Mouse (Mus musculus): ENCODE measurements around the gene Ccnjl. TPM values are rescaled to one million over a fixed set of nuclear protein-coding genes. Genes with fewer than 3 reads are reported as not detected.

Ccnjl gene
- polyA plus RNA-seq, 1 experiment from 2014 or later, result 9.9 TPM

DNA sequence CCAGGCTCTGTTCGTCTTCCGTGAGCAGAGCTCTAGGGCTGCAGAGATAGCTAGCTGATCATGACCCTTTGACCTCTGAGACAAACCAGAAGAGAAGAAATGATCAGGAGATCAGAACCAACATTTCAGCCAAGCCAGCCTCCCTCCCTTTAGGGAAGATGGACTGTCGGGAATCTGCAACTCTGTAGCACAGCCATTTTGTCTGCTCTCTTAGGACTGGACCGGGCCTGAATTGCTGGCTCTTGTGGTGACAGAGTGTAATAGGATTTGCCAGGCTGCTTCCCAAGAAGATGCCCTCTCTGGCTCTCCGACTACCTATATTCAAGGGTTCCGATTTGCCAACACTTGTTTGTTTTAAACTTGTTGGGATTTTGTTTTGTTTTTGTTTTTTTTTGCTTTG, 24.1 kb downstream of the Ccnjl start:
- H3K4me1 ChIP-seq (ENCODE audit: control insufficient read depth, insufficient read depth, low read length), result peaks cover 30% of the 10 kb centered on the region
- H3K9me3 ChIP-seq (replicated peaks; ENCODE audit: control insufficient read depth, low read length), result no peaks in the 10 kb centered on the region
- no peaks in the 10 kb centered on the region for H3K27me3 ChIP-seq (ENCODE audit: control insufficient read depth, insufficient read depth, low read length)
- no peak overlapping the region for H3K4me2 ChIP-seq (ENCODE audit: low read depth, low read length)
- H3K27ac ChIP-seq (ENCODE audit: low read length), result no peak overlapping the region
- no peak overlapping the region for H3K9ac ChIP-seq (ENCODE audit: low read length)
- peaks cover 5% of the 10 kb centered on the region; the same call in 1 of the 2 replicates for H3K36me3 ChIP-seq (ENCODE audit: control insufficient read depth, insufficient read depth, low read length)
- ATAC-seq (ENCODE audit: insufficient read depth, low FRiP score), result no peak
- WGBS, result 84% methylated on average over 6 of the region's 6 CpGs
- H3K4me3 ChIP-seq (replicated peaks; ENCODE audit: low read length), result no peak overlapping the region

DNA sequence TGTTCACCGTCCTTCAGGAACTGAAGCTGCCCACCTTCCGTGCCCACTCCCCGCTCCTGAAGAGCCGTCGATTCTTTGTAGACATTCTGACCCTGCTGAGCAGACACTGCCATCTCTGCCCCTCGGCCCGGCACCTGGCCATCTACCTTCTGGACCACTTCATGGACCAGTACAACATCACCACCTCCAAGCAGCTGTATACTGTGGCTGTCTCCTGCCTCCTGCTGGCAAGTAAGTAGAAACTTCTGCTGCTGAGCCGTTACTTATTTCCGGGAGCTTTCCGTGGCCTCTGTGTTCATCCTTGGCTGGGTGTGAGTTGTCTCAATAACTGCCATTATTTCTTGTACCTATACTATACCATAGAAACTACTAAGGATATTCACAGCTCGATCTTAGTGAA, 28.0 kb downstream of the Ccnjl start:
- WGBS, result 85% methylated on average over 11 of the region's 11 CpGs
- Histone ChIP-seq H3K4me3 (replicated peaks; ENCODE audit: low read length) (no peak overlapping the region), H3K9me3 (replicated peaks; ENCODE audit: control insufficient read depth, low read length) (no peaks in the 10 kb centered on the region), H3K4me2 (ENCODE audit: low read depth, low read length) (no peak overlapping the region), H3K9ac (ENCODE audit: low read length) (no peak overlapping the region), H3K36me3 (ENCODE audit: control insufficient read depth, insufficient read depth, low read length) (peaks cover 13% of the 10 kb centered on the region; the same call in 1 of the 2 replicates), H3K27ac (ENCODE audit: low read length) (no peak overlapping the region), H3K4me1 (ENCODE audit: control insufficient read depth, insufficient read depth, low read length) (peaks cover 5% of the 10 kb centered on the region), H3K27me3 (ENCODE audit: control insufficient read depth, insufficient read depth, low read length) (no peaks in the 10 kb centered on the region)
- no peak for ATAC-seq (ENCODE audit: insufficient read depth, low FRiP score)

DNA sequence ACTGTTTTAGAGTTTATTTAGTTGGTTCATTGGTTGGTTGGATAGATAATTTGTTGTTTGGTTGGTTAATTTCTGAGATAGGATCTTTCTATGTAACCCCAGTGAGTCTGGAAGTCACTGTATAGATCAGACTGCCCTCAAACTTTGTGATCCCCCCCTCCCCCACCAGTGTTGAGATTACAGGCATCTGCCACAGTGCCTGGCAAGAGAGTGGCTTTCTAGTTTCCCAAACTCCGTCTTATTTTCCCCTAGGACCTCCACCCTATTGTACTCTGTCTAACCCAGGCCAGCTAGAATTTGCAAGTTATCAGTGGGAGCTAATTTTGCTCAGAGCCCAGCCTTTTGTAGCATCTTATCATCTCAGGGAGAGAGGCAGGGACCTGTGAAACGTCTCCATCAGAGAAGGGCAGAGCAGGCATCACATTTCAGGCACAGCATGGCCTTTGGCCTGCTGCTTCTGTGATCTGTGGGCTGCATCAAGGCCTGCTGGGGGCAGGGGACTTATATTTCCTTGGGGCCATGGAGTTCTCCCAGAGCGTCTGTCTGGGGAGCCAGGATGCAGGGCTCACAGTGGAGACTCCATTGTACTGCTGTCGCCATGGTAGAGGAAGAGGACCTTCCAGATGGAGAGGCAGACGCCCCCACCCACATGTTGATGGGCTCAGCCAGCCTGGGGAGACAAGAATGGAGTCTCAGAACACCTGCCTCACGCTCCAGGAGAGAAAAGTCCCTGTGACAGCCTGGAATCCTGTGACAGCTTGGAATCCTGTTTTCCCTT, 31.1 kb downstream of the Ccnjl start:
- Histone ChIP-seq H3K4me2 (ENCODE audit: low read depth, low read length) (no peak overlapping the region), H3K27ac (ENCODE audit: low read length) (no peak overlapping the region), H3K27me3 (ENCODE audit: control insufficient read depth, insufficient read depth, low read length) (no peaks in the 10 kb centered on the region), H3K36me3 (ENCODE audit: control insufficient read depth, insufficient read depth, low read length) (peaks cover 13% of the 10 kb centered on the region; the same call in 1 of the 2 replicates), H3K4me1 (ENCODE audit: control insufficient read depth, insufficient read depth, low read length) (peaks cover 5% of the 10 kb centered on the region; the same call in 1 of the 2 replicates), H3K9ac (ENCODE audit: low read length) (no peak overlapping the region), H3K4me3 (replicated peaks; ENCODE audit: low read length) (no peak overlapping the region), H3K9me3 (replicated peaks; ENCODE audit: control insufficient read depth, low read length) (no peaks in the 10 kb centered on the region)
- WGBS, result 39% methylated on average over 6 of the region's 6 CpGs
- ATAC-seq (ENCODE audit: insufficient read depth, low FRiP score), result no peak

DNA sequence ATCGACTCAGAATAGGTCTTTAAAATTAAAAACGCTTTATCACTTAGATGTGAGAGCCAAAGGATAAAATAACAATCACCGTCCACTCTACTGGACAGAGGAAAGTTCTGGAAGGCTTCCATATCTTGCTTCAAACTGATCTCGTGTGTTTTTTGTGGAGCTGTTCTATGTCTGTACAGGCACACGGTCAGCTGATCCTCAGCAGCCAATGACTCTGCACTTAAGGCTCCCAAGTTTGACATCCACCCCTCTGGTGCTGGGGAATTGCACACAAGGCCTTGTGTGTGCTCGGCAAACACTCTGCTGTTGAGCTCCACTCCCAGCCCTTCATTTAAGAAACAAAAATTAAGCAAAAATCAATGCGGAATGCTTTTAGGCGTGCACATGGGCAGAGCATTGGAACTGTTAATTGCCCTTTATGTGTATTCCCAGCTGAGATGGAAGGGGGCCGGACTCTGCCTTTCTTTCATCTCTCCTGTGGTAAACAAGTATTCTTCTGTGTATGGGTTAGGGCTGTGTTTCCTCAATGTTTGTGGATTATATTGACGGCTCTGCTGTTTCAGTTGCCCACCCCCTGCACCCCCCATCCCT, 35.2 kb downstream of the Ccnjl start:
- no peak overlapping the region for H3K9ac ChIP-seq (ENCODE audit: low read length)
- no peak overlapping the region for H3K4me2 ChIP-seq (ENCODE audit: low read depth, low read length)
- peaks cover 13% of the 10 kb centered on the region for H3K4me1 ChIP-seq (ENCODE audit: control insufficient read depth, insufficient read depth, low read length)
- no peak overlapping the region for H3K4me3 ChIP-seq (replicated peaks; ENCODE audit: low read length)
- no peaks in the 10 kb centered on the region for H3K27me3 ChIP-seq (ENCODE audit: control insufficient read depth, insufficient read depth, low read length)
- peaks cover under 1% of the 10 kb centered on the region; the same call in 1 of the 2 replicates for H3K36me3 ChIP-seq (ENCODE audit: control insufficient read depth, insufficient read depth, low read length)
- ATAC-seq (ENCODE audit: insufficient read depth, low FRiP score), result peak; percentile 77; the same call in 1 of the 2 replicates
- WGBS, result 54% methylated on average over 10 of the region's 10 CpGs
- no peaks in the 10 kb centered on the region for H3K9me3 ChIP-seq (replicated peaks; ENCODE audit: control insufficient read depth, low read length)
- peak overlapping the region; percentile 56 for H3K27ac ChIP-seq (ENCODE audit: low read length)

DNA sequence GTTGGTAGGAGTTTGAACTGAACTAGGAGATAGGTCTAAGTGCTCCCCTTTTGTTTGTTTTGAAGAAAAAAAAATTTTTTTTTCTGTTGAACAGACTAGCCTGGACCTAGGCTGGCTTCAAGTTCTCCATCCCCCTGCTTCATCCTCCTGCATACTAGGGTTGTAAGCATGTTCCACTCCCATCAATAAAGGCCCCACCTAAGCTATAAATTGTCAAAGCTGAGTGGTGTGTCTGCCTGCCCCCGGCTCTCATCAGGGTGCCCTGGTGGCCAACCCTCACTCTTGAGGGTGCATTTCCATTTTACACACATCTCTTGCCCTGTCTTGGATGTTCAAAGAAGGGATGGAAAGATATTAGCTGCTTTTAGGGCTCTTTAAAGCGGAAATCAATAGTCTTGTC, 36.8 kb downstream of the Ccnjl start:
- 46% methylated on average over 2 of the region's 2 CpGs for WGBS
- ATAC-seq (ENCODE audit: insufficient read depth, low FRiP score), result no peak
- Histone ChIP-seq H3K4me2 (ENCODE audit: low read depth, low read length) (no peak overlapping the region), H3K9me3 (replicated peaks; ENCODE audit: control insufficient read depth, low read length) (no peaks in the 10 kb centered on the region), H3K27me3 (ENCODE audit: control insufficient read depth, insufficient read depth, low read length) (no peaks in the 10 kb centered on the region), H3K4me1 (ENCODE audit: control insufficient read depth, insufficient read depth, low read length) (peaks cover 13% of the 10 kb centered on the region), H3K4me3 (replicated peaks; ENCODE audit: low read length) (no peak overlapping the region), H3K36me3 (ENCODE audit: control insufficient read depth, insufficient read depth, low read length) (no peaks in the 10 kb centered on the region), H3K27ac (ENCODE audit: low read length) (peak overlapping the region; percentile 30; the same call in 1 of the 2 replicates), H3K9ac (ENCODE audit: low read length) (peak overlapping the region; percentile 1; the same call in 1 of the 2 replicates)

DNA sequence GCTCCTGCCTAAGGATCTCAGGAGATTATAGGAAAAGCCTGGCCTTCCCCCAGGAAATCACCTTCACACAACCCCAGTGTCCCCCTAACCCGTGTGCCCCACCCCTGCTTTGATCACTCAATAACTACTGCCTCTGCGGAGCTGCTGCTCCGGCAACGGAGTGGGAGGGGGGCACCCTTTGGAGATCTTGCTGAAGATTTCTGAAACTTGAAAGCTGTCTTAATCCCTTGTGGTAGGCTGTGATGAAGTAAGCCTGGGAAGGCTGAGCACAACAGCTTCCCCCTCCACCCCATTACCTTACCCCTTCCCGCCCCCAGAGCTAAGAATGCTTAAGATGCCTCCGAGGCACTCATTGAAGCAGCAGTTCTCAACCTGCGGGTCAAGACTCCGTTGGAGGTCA, 37.3 kb downstream of the Ccnjl start:
- Histone ChIP-seq H3K9me3 (replicated peaks; ENCODE audit: control insufficient read depth, low read length) (no peaks in the 10 kb centered on the region), H3K9ac (ENCODE audit: low read length) (peak overlapping the region; percentile 1; the same call in 1 of the 2 replicates), H3K4me2 (ENCODE audit: low read depth, low read length) (no peak overlapping the region), H3K27ac (ENCODE audit: low read length) (peak overlapping the region; percentile 30; the same call in 1 of the 2 replicates), H3K4me3 (replicated peaks; ENCODE audit: low read length) (no peak overlapping the region), H3K36me3 (ENCODE audit: control insufficient read depth, insufficient read depth, low read length) (no peaks in the 10 kb centered on the region), H3K27me3 (ENCODE audit: control insufficient read depth, insufficient read depth, low read length) (no peaks in the 10 kb centered on the region), H3K4me1 (ENCODE audit: control insufficient read depth, insufficient read depth, low read length) (peaks cover 13% of the 10 kb centered on the region)
- 29% methylated on average over 8 of the region's 8 CpGs for WGBS
- no peak for ATAC-seq (ENCODE audit: insufficient read depth, low FRiP score)

DNA sequence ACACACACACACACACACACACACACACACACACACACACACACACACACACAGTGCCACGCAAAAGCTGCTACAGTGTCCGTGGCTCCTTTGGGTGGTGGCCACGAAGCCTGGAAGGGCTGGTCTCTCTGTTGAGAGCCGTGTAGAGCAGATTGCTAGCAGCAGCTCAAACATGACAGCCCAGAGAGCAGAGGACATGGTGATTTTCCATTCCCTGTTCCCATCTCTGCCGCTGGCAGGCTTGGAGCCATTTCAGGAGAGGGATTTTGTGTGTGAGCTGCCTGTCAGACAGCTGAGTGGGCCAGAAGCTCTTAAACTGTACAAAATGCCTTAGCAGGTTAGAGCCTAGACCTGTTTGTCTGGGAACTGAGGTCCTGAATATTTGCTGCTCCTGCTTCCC, 38.1 kb downstream of the Ccnjl start:
- Histone ChIP-seq H3K36me3 (ENCODE audit: control insufficient read depth, insufficient read depth, low read length) (no peaks in the 10 kb centered on the region), H3K4me3 (replicated peaks; ENCODE audit: low read length) (no peak overlapping the region), H3K9ac (ENCODE audit: low read length) (no peak overlapping the region), H3K27ac (ENCODE audit: low read length) (0 out of 2 replicates have a peak overlapping the region, but pooled peaks have one; percentile 34), H3K9me3 (replicated peaks; ENCODE audit: control insufficient read depth, low read length) (no peaks in the 10 kb centered on the region), H3K27me3 (ENCODE audit: control insufficient read depth, insufficient read depth, low read length) (no peaks in the 10 kb centered on the region), H3K4me2 (ENCODE audit: low read depth, low read length) (no peak overlapping the region), H3K4me1 (ENCODE audit: control insufficient read depth, insufficient read depth, low read length) (peaks cover 13% of the 10 kb centered on the region)
- 61% methylated on average over 5 of the region's 5 CpGs for WGBS
- no peak for ATAC-seq (ENCODE audit: insufficient read depth, low FRiP score)

DNA sequence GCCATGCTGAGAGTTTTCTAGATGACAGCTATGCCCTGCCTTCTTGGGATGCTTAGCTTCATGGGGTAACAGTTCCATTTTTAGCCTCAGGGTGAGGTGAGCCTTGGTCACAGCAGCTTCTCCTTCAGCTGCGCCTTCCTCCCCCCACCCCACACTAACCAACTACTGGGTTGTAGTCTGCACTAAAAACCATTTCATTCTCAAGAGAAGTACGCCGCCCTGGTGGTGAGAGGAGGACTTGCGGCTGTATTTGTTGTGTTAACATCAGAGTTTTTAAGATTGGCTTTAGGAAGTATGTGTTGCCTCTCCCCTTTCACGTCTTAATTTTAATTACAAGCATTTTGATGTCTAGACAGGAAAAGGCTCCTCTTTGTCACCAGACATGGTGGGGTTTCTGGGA, 39.7 kb downstream of the Ccnjl start:
- no peaks in the 10 kb centered on the region for H3K9me3 ChIP-seq (replicated peaks; ENCODE audit: control insufficient read depth, low read length)
- H3K4me2 ChIP-seq (ENCODE audit: low read depth, low read length), result no peak overlapping the region
- no peak overlapping the region for H3K9ac ChIP-seq (ENCODE audit: low read length)
- peaks cover 13% of the 10 kb centered on the region for H3K4me1 ChIP-seq (ENCODE audit: control insufficient read depth, insufficient read depth, low read length)
- H3K36me3 ChIP-seq (ENCODE audit: control insufficient read depth, insufficient read depth, low read length), result no peaks in the 10 kb centered on the region
- 67% methylated on average over 5 of the region's 5 CpGs for WGBS
- ATAC-seq (ENCODE audit: insufficient read depth, low FRiP score), result no peak
- no peak overlapping the region for H3K4me3 ChIP-seq (replicated peaks; ENCODE audit: low read length)
- H3K27me3 ChIP-seq (ENCODE audit: control insufficient read depth, insufficient read depth, low read length), result no peaks in the 10 kb centered on the region
- H3K27ac ChIP-seq (ENCODE audit: low read length), result no peak overlapping the region

DNA sequence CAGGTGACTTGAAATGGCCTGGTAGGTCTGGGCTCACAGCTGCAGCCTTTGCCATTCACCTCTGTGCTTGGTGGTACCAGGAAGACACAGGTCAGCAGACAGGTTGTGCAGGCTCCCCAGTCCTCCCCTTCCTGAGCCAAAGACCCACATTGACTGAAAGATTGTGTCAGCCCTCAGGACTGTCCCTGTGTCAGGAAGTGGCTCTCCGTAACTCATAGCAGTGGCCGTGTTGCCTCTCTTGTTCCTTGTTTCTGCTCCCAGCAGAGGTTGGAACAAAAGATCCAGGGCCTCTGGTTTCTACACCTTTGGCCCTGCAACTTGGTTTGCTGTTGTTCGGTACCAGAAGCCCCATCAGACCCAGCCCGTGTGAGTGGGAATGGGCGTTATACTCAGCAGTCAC, 40.6 kb downstream of the Ccnjl start:
- peak overlapping the region; percentile 14; the same call in 1 of the 2 replicates for H3K9ac ChIP-seq (ENCODE audit: low read length)
- 82% methylated on average over 5 of the region's 5 CpGs for WGBS
- peak overlapping the region; percentile 50; the same call in 1 of the 2 replicates for H3K27ac ChIP-seq (ENCODE audit: low read length)
- peaks cover 10% of the 10 kb centered on the region for H3K4me1 ChIP-seq (ENCODE audit: control insufficient read depth, insufficient read depth, low read length)
- H3K27me3 ChIP-seq (ENCODE audit: control insufficient read depth, insufficient read depth, low read length), result no peaks in the 10 kb centered on the region
- H3K36me3 ChIP-seq (ENCODE audit: control insufficient read depth, insufficient read depth, low read length), result no peaks in the 10 kb centered on the region
- no peak overlapping the region for H3K4me2 ChIP-seq (ENCODE audit: low read depth, low read length)
- H3K4me3 ChIP-seq (replicated peaks; ENCODE audit: low read length), result no peak overlapping the region
- no peaks in the 10 kb centered on the region for H3K9me3 ChIP-seq (replicated peaks; ENCODE audit: control insufficient read depth, low read length)
- ATAC-seq (ENCODE audit: insufficient read depth, low FRiP score), result peak; percentile 16; the same call in 1 of the 2 replicates

All from stomach, embryonic 16.5 days (tissue).